Mouse (Mus musculus): Measurements from ENCODE around the gene Atg14. TPM values are rescaled to one million over a fixed set of nuclear protein-coding genes. Genes with fewer than 3 reads are reported as not detected.

Atg14 gene
- polyA plus RNA-seq, 1 experiment: 4.7 TPM

DNA sequence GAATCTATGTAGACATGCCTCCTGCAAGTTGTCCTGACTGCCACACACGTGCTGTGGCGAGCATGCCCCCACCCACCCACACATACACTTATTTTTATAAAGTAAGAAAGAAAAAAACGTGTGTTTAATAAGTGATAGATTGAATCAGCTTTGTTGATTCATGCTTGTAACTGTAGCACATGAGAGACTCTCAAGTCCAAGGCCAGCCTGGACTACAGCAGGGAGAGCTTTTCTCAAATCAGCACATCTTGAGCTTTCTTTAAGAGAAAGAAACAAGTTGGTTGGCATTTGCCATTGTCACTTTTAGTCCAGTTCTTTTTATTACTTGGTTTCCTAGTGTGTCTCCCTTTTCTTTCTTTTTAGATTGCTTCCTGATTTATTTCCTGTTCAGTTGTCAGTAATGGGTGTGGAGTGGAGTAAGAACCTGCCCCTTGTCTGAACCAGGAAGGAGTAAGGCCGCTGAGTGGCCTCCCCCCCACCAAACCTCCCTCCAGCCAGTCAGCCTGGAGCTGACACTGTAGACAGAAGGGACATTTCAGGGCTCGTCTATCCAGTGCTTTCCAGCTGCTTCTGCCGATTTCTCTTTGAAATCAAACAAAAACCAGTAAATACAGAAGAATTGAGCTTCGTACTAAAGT is 55.5 kb downstream of the Atg14 start:
- H3K27me3 ChIP-seq (ENCODE audit: control insufficient read depth, insufficient read depth, low read length): no peaks in the 10 kb centered on the region
- no peak overlapping the region for H3K4me3 ChIP-seq (ENCODE audit: control insufficient read depth, low read depth, low read length)
- peak overlapping the region; percentile 33; the same call in 1 of the 2 replicates for H3K27ac ChIP-seq (ENCODE audit: control insufficient read depth, insufficient read depth, low read depth, low read length)
- peaks cover 2% of the 10 kb centered on the region for H3K4me1 ChIP-seq (ENCODE audit: control insufficient read depth, insufficient read depth, low read length)
- H3K36me3 ChIP-seq (ENCODE audit: control insufficient read depth, insufficient read depth, low read length): no peaks in the 10 kb centered on the region; the same call in 1 of the 2 replicates
- no peak for TF ChIP-seq CTCF (IDR thresholded peaks at IDR 0.05; ENCODE audit: control insufficient read depth, insufficient read depth, insufficient replicate concordance, low read depth, low read length)
- no peak for TF ChIP-seq POLR2A (IDR thresholded peaks at IDR 0.05; ENCODE audit: control insufficient read depth, low read depth, low read length)

GRCm38 (mm10) chr14:47513606-47514005 is 56.8 kb downstream of the Atg14 start:
- Histone ChIP-seq H3K36me3 (ENCODE audit: control insufficient read depth, insufficient read depth, low read length) (no peaks in the 10 kb centered on the region; the same call in 1 of the 2 replicates), H3K4me3 (ENCODE audit: control insufficient read depth, low read depth, low read length) (peak overlapping the region; percentile 79), H3K27ac (ENCODE audit: control insufficient read depth, insufficient read depth, low read depth, low read length) (no peak overlapping the region), H3K27me3 (ENCODE audit: control insufficient read depth, insufficient read depth, low read length) (no peaks in the 10 kb centered on the region), H3K4me1 (ENCODE audit: control insufficient read depth, insufficient read depth, low read length) (peaks cover 1% of the 10 kb centered on the region)
- TF ChIP-seq POLR2A (IDR thresholded peaks at IDR 0.05; ENCODE audit: control insufficient read depth, low read depth, low read length) (no peak), CTCF (IDR thresholded peaks at IDR 0.05; ENCODE audit: control insufficient read depth, insufficient read depth, insufficient replicate concordance, low read depth, low read length) (no peak)

- TF ChIP-seq CTCF (IDR thresholded peaks at IDR 0.05; ENCODE audit: control insufficient read depth, insufficient read depth, insufficient replicate concordance, low read depth, low read length) (no peak), POLR2A (IDR thresholded peaks at IDR 0.05; ENCODE audit: control insufficient read depth, low read depth, low read length) (no peak)
- Histone ChIP-seq H3K36me3 (ENCODE audit: control insufficient read depth, insufficient read depth, low read length) (peaks cover 1% of the 10 kb centered on the region; the same call in 1 of the 2 replicates), H3K27me3 (ENCODE audit: control insufficient read depth, insufficient read depth, low read length) (no peaks in the 10 kb centered on the region), H3K27ac (ENCODE audit: control insufficient read depth, insufficient read depth, low read depth, low read length) (no peak overlapping the region), H3K4me3 (ENCODE audit: control insufficient read depth, low read depth, low read length) (no peak overlapping the region), H3K4me1 (ENCODE audit: control insufficient read depth, insufficient read depth, low read length) (no peaks in the 10 kb centered on the region; the same call in 1 of the 2 replicates)
These were observed 60.2 kb downstream of the Atg14 start for GRCm38 (mm10) chr14:47510244-47510643.

DNA sequence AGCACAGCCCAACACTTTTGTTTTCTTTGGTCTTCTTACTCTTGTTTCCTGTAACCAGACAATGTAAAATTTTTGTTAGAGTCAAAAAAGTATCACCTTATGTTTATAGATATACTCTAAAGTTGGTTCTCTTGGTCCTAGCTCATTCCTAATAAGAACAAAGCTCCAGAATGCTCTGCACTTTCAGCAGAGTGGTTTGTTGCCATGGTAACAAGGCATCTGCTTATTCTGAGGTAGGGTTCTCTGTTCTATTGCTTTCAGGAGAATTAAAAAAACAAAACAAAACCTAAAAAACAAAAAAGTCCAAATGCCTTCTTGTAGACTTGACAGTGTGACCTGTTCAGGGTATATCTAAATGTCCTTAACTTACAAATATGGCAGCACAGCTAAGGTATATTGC is 62.4 kb downstream of the Atg14 start:
- Histone ChIP-seq H3K27ac (ENCODE audit: control insufficient read depth, insufficient read depth, low read depth, low read length) (peak overlapping the region; percentile 4; the same call in 1 of the 2 replicates), H3K4me1 (ENCODE audit: control insufficient read depth, insufficient read depth, low read length) (no peaks in the 10 kb centered on the region), H3K27me3 (ENCODE audit: control insufficient read depth, insufficient read depth, low read length) (no peaks in the 10 kb centered on the region), H3K36me3 (ENCODE audit: control insufficient read depth, insufficient read depth, low read length) (peaks cover 1% of the 10 kb centered on the region; the same call in 1 of the 2 replicates), H3K4me3 (ENCODE audit: control insufficient read depth, low read depth, low read length) (peak overlapping the region; percentile 76; the same call in 1 of the 2 replicates)
- no peak for TF ChIP-seq POLR2A (IDR thresholded peaks at IDR 0.05; ENCODE audit: control insufficient read depth, low read depth, low read length)
- TF ChIP-seq CTCF (IDR thresholded peaks at IDR 0.05; ENCODE audit: control insufficient read depth, insufficient read depth, insufficient replicate concordance, low read depth, low read length): no peak

DNA sequence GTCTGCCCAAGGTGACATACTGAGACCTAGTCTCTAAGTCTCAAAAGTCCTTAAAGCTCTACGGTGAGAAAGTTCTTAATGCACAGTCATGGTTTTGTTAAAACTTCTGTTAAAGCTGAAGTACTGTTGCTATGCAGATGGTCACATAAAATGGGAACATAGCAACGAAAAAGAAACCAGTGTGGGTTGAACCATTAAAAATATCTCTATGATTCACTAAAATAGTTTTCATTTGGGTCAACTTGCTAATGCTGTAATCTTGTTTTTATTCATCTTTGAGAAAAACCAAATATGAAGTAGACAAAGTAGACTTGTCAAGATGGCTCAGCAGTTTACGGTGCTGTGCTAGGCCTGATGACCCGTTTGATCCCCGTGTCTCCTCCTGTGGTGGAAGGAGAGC is 63.8 kb downstream of the Atg14 start:
- H3K4me3 ChIP-seq (ENCODE audit: control insufficient read depth, low read depth, low read length): peak overlapping the region; percentile 48; the same call in 1 of the 2 replicates
- TF ChIP-seq POLR2A (IDR thresholded peaks at IDR 0.05; ENCODE audit: control insufficient read depth, low read depth, low read length): no peak
- TF ChIP-seq CTCF (IDR thresholded peaks at IDR 0.05; ENCODE audit: control insufficient read depth, insufficient read depth, insufficient replicate concordance, low read depth, low read length): no peak
- no peaks in the 10 kb centered on the region for H3K27me3 ChIP-seq (ENCODE audit: control insufficient read depth, insufficient read depth, low read length)
- H3K36me3 ChIP-seq (ENCODE audit: control insufficient read depth, insufficient read depth, low read length): peaks cover 1% of the 10 kb centered on the region; the same call in 1 of the 2 replicates
- no peaks in the 10 kb centered on the region for H3K4me1 ChIP-seq (ENCODE audit: control insufficient read depth, insufficient read depth, low read length)
- no peak overlapping the region for H3K27ac ChIP-seq (ENCODE audit: control insufficient read depth, insufficient read depth, low read depth, low read length)

DNA sequence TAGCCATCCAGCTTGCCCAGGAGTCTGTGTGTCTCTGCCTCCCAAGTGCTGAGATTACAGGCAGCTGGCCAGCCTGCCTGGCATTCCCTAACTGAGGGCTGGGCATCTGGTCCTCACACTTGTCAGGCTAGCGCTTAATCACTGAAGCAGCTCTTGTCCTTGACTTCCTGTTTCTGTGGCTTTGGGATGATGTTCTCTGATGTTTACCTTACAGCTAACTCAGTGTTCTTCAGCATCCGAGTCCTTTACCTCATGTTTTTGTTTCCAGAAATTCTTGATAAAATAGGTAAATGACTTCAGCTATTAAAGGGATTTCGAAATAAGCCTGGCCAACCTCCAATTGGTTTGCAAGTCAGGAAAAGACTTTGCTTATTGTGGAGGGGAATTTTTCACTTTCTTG is 66.4 kb downstream of the Atg14 start:
- no peak overlapping the region for H3K27ac ChIP-seq (ENCODE audit: control insufficient read depth, insufficient read depth, low read depth, low read length)
- no peaks in the 10 kb centered on the region for H3K27me3 ChIP-seq (ENCODE audit: control insufficient read depth, insufficient read depth, low read length)
- no peak overlapping the region for H3K4me3 ChIP-seq (ENCODE audit: control insufficient read depth, low read depth, low read length)
- TF ChIP-seq POLR2A (IDR thresholded peaks at IDR 0.05; ENCODE audit: control insufficient read depth, low read depth, low read length) (no peak), CTCF (IDR thresholded peaks at IDR 0.05; ENCODE audit: control insufficient read depth, insufficient read depth, insufficient replicate concordance, low read depth, low read length) (no peak)
- H3K4me1 ChIP-seq (ENCODE audit: control insufficient read depth, insufficient read depth, low read length): no peaks in the 10 kb centered on the region
- H3K36me3 ChIP-seq (ENCODE audit: control insufficient read depth, insufficient read depth, low read length): peaks cover 1% of the 10 kb centered on the region; the same call in 1 of the 2 replicates

DNA sequence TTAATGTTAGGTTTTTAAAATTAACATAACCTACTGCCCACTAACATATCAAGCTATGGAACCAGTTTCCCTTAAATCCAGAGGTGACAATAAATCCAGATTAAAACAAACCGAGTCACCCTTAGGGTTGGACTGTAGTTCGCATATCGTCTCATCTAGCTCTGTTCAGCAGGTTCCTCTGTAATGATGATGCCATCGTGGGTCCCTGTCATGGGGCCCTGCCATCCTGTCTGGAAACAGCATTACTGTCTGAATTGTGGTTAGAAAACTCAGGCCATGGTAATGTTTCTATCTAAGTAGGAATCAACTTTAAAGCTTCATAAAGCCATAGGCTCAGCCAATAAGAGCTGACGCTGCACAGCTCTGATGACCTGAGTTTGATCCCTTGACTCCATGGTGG is 71.8 kb downstream of the Atg14 start:
- TF ChIP-seq CTCF (IDR thresholded peaks at IDR 0.05; ENCODE audit: control insufficient read depth, insufficient read depth, insufficient replicate concordance, low read depth, low read length) (no peak), POLR2A (IDR thresholded peaks at IDR 0.05; ENCODE audit: control insufficient read depth, low read depth, low read length) (no peak)
- Histone ChIP-seq H3K4me1 (ENCODE audit: control insufficient read depth, insufficient read depth, low read length) (no peaks in the 10 kb centered on the region), H3K36me3 (ENCODE audit: control insufficient read depth, insufficient read depth, low read length) (0 out of 2 replicates have a peak, but pooled peaks cover 1% of the 10 kb centered on the region), H3K4me3 (ENCODE audit: control insufficient read depth, low read depth, low read length) (no peak overlapping the region), H3K27me3 (ENCODE audit: control insufficient read depth, insufficient read depth, low read length) (no peaks in the 10 kb centered on the region), H3K27ac (ENCODE audit: control insufficient read depth, insufficient read depth, low read depth, low read length) (no peak overlapping the region)
